Mouse (Mus musculus): Measurements from ENCODE around the gene Adgre5.

The Adgre5 gene

DNA sequence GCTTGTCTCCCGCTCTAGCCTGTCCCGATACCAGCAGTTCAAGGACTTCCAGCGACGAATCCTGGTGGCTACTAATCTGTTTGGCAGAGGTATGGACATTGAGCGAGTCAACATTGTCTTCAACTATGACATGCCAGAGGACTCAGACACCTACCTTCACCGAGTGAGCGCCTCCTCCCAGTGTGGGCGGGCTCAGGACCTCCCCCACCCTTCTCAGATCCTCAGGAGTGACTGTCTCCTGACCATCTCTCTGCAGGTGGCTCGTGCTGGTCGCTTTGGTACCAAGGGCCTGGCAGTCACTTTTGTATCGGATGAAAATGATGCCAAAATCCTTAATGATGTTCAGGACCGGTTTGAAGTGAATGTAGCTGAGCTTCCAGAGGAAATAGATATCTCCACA, 18.5 kb downstream of the Adgre5 start:
- no peak for DNase-seq (ENCODE audit: low spot score)

DNA sequence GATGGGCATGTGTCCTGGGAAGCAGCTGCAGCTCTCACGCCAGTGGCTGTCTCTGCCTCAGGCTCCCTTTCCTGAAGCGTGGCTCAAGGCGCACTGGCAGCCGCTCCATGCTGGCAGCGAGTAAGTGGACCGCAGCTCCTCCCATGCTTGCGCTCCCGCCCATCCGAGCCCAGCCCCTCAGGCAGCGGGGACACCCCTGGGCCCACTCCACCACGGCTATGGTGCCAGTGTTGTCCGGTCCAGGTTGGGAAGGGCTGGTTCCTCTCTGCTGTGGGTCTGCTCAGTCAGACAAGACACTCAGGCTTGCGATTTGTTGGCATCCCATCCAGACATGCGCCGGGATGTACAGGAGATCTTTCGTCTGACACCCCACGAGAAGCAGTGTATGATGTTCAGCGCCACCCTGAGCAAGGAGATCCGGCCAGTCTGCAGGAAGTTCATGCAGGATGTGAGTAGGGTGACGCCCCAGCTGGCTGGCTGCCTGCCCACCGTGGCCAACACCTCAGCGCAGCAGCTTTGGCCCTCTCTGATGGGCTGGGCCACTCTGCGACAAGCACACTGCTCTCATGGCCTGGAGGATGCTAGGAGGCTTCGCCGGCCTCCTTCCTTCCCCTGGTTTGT, 19.6 kb downstream of the Adgre5 start:
- peak; percentile 85 for DNase-seq (ENCODE audit: low spot score)

DNA sequence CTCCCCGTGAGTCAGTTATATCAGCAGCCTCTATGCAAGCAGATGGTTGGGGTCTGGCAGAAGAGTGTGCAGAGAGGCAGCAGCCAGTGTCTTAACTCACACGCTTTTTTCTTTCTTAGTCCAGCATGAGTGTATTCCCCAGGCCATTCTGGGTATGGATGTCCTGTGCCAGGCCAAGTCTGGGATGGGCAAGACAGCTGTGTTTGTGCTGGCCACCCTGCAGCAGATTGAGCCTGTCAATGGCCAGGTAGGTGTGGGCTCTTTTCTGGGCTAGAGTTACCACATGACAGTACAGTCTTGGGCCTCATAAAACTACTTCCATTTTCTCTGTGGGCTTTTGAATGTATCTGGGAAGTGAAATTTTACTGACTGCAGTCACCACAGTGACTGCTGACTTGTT, 21.4 kb downstream of the Adgre5 start:
- no peak for DNase-seq (ENCODE audit: low spot score)

DNA sequence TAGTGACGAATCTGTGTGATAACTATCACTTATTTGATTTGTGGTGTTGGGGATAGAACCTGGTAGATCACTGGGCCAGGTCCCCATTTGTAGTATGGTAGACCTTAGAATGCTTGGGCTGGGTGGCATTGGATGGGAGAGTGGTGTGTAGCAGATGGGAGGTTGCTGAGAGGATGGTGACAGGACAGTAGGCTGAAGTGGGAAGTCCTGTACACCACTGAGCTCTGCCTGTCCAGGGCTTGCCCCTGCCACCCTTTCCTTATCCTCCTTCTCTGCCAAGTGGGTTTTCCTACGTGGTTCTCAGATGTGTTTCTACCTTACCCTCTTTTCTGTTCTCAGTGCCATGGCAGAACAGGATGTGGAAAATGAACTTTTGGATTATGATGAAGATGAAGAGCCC, 22.1 kb downstream of the Adgre5 start:
- no peak for DNase-seq (ENCODE audit: low spot score)

DNA sequence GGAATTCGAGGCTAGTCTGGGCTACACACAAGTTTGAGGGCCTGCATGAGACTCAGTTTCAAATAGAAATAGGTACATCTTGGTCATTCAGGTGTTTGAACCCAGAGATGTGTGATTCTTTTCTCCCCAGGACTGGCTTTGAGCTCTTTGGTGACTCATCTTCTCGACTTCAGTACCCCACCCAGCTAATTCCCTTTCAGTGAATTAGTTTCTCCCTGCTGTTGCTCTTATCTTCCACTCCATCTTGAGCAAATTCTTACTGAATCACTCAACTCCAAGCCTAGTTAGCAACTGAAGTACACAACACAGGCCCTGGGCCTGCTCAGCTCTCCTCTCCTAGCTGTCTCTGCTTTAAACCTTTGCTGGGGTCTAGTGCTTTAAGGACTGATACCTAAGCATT, 24.6 kb downstream of the Adgre5 start:
- DNase-seq (ENCODE audit: low spot score): no peak

DNA sequence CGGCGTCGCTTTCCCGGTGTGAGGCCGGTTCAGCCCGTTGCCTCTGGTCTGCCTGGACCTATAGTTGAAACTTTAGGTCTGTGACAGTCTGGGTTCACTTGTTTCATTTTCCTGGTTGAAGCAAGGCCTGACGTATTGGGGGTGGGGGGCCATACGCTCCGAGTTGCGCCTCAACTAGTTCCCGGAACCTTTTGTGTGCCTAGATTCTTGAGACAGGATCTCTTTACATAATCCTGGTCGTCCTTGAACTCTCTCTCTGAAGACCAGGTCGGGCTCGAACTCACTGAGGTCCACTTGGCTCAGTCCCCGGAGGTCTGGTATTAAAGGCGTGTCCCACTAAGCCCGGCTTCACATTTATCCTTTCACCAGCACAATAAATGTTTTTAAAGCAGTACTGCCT, 25.4 kb downstream of the Adgre5 start:
- no peak for DNase-seq (ENCODE audit: low spot score)

DNA sequence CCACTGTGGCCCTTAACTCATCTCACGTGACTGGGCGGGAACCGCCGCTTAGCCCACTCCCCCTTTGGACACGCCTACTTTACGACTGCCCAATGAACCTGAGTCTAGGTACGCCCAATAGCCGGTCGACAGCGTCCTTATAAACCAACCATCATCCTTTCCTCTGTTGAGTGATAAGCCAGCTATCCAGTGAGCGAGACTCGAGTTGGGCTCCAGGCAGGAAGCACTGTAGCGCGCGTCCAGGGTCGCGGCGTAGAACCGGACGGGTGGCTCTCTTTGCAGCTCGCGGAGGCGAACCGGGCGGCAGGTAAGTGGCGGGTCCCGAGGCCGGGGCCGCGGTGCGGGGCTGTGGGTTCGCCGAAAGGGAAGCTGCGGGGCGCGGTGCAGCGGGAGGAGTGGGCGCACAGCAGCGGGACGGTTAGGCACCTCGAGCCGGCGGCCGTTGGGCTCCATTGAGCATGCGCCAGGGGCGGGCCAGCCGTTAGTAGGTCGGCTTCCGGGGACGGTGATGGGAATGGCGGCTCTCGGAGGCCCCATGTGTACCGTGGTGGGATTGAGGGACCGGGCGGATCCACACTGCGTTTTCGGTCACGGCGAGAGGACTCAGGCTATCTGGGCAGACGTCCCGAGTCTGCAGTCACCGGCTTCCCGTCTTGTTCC, 26.0 kb downstream of the Adgre5 start, which contains the start of gene Ddx39:
Gene Ddx39 (plus strand): TSS at position 147 of the 660 bp plus-strand sequence.
- peak; percentile 99 for DNase-seq (ENCODE audit: low spot score)

DNA sequence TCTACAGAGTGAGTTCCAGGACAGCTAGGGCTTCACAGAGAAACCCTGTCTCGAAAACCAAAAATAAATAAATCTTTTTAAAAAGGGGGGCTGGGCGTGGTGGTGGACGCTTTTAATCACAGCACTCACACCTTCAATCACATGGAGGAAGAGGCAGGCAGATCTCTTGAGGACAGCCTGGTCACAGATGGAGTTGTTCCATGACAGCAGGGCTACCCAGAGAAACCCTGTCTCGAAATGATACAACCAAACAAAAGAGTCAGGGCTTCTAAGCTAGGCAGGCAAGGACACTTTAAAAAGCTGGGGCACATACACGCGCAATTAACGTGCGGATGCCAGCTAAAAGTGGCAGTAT, 26.5 kb downstream of the Adgre5 start:
- DNase-seq (ENCODE audit: low spot score): no peak

DNA sequence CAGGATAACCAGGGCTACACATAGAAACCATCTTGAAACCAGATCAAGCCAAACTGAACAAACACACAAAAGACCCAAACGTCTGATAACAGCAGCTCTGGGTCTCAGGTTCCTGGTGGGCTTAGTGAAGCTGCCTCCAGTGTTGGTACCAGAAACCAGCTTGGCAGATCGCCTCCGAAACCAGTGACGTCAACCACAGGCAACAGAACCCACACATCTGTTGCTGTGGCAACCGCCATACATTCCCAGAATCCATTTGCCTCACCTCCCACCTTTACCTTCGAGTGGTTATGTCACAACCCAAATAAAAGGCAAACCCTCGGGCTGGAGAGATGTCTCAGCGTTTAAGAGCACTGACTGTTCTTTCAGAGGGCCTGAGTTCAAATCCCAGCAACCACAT, 33.6 kb downstream of the Adgre5 start:
- DNase-seq (ENCODE audit: low spot score): no peak

DNA sequence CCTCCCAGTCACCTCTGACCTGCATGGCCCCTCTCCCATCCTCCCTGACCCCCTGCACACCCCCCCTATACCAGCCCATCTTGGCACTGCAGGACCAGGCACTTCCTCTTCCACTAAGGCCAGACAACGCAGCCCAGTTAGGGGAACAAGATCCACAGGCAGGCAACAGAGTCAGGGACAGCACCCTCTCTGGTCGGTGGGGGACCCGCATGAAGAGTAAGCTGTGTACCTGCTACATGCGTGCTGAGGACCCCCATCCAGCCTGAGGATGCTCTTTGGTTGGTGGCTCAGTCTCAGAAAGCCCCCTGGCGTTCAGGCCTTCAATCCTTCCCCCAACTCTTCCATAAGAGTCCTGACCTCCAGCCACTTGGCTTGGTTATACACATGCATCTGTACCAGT, 34.7 kb downstream of the Adgre5 start:
- no peak for DNase-seq (ENCODE audit: low spot score)

DNA sequence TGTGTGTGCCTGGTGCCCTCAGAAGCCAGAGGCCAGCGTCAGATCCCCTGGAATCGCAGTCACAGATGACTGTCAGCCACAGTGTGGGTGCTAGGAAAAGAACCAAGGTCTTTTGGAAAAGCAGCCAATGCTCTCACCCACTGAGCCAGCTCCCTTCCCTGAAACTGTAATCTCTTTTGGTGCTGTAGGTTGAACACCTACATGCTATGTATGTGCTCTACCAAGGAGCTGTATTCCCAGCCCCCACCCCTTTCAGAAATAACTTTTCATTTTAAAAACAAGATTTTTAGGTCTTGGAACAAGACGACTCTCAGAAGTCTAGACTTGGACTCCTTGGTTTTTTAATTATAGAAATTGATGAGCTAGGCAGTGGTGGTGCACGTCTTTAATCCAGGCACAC, 37.7 kb downstream of the Adgre5 start:
- DNase-seq (ENCODE audit: low spot score): no peak

DNA sequence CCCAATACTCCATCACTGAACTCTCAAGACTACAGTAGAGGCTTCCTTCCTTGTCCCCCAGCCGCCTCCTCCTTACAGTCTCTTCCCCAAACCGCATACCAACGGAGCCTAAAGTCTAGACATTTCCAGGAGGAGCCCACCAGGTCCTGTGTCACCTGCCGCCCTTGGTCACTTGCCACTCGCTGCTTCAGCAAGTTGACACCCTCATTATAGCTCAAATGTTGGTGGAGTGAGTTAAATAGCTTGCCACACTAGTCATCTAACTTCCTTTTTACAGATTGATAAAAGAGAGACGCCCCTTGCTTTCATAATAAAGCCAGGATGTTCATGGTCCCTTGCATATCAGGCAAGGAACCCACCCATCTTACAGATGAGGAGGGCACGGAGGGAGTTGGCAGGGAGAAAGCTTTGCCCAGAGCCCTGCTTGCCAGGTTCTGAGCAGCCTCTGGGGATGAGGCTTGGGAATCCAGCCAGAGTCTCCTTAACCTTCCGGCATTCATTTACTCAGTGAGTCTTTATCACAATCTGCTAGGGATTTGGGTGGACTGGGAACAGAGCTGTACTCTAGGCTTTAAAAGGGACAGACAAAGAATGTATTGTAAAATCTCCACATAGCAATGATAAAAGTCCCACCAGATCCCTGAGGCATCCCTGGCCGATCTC, 40.6 kb downstream of the Adgre5 start:
- no peak for DNase-seq (ENCODE audit: low spot score)

DNA sequence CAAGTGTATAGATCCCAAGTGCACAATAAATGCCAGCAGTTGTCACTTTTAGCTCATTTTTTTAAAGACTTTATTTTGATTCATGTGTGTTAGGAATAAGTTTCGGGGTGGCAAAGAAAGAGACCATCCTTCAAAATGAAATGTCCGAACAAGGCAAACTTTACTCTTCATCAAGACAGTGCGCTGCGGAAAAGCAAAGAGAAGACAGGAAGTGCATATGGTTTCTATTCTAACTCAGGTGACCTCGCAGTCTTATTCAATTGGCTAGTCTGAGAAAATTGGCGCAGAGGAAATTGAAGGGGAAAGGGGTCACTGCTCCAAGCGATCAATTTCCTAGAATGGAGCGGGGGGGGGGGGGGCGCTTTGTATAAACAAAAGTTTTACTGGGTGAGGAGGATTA, 41.6 kb downstream of the Adgre5 start:
- DNase-seq (ENCODE audit: low spot score): peak; percentile 27

DNA sequence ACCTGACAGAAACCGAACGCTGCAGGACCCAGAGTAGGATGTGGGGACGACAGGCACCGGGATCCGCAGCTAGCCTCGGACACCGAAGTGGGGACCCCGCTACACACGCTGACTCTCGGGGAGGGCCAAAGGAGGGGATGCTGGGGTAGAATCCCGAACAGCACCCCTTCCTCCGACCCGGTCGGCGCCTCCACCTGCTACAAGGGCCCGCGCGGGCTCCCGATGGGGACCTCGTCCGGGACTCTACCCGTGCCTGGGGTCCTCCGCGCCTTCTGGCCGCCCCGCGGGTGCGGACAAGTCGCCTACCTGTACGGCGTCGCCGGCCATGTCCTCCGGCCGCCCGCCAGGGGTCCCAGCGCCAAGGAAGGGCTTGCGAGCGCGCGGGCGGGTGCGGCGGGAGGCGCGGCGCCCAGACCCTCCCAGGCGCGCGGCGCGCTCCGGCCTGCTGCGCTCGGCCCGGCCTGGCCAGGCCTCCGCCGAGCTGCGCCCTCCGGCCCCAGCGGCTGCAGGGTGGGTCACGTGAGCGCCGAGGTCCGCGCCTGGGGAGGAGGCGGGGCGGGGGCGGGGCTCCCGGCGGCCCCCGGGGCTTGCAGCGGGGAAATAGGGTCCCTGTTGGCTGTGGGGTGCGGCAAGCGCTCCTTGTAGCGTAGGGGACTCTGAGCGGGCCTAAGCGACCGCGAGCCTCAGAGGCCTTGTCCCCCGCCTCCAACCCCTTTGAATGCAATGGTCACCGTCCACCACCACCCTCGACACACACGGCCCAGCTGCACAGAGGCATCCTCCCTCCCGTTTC, 42.3 kb downstream of the Adgre5 start, which contains the start of gene Pkn1:
Gene Pkn1 (minus strand): TSS at position 519 of the 793 bp plus-strand sequence.
- peak; percentile 78 for DNase-seq (ENCODE audit: low spot score)

DNA sequence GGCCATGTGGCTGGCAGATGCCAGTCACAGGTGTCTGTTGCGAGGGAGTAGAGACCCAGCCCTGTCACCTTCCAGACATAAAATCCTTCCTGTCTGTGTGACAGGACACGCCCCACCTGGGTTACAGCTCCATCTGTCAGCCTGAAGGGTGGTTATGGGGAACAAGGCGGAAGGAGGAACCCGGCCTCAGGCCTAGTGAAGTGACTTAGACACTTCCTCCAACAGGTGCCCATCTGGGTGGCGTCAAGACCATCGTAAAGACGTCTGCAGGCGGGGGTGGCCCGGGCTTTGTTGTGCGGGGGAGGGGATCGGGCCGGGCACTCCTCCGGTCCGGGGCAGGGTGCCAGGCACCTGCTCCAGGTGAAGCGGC, 42.9 kb downstream of the Adgre5 start:
- peak; percentile 74 for DNase-seq (ENCODE audit: low spot score)

DNA sequence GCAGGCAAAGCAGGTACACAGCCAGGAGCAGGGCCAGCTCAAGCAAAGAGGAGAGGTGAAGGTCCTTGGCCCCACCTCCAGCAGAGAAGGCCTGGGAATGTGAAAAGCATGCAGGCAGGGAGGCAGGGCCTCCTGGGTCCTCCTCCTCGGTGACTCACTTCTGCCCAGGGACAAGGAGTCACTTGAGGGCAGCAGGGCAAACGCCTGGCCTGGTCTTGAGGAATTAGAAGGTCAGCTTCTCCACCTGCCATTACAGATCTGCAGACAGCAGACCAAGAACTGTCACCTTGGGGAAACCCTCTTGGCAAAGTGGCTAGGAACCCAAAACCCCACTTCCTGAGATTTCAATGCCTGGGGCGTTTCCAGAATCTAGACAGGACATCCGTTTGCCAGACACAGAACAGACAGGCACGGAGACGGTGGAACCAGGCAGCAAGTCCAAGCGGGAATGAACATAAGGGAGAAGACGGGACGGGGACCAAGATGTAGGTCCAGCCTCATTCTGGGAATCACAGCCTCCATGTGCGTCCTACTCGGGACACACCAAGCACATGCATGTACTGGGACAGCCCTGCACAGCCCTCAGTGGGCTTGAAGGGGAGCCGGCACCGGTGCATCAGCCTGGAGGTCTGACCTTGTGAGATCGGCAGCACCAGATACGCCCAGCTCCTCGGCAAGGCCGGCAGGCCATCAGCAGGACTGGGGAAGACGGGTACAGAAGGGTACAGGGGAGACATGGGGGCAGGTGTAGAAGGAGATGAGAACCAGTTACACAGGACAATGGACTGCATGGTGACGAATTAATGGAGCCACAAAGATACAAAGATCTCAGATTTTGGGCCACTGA, 43.5 kb downstream of the Adgre5 start:
- peak; percentile 87 for DNase-seq (ENCODE audit: low spot score)

DNA sequence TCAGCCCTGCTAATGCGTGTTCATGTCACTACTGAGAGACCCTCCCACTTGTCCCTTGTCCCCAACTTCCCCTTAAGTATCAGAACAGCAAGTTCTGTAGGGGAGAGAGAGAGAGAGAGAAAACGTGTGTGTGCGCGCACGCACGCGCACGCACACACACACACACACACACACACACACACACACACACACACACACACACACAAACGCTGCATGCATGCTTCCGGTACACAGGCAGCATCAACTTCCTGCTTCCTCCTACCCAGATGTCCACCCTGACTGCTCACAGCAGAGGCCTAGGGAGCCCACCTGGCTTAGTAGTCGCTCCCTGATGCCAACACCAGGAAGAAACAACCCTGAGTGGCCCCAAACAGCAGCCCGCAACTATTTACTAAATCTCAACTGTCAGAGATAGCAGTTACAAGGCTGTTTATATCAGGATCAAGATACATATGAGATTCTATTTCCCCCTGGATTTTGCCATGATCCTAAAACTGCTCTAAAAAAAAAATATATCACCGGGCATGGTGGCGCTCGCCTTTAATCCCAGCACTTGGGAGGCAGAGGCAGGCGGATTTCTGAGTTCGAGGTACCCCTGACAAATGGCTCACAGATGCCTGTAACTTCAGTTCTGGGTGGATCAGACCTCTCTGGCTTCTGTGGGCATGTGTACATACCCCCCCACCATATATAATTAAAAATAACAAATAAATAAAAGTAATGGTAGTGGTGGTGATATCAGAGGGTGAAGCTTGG, 45.6 kb downstream of the Adgre5 start:
- DNase-seq (ENCODE audit: low spot score): peak; percentile 23

DNA sequence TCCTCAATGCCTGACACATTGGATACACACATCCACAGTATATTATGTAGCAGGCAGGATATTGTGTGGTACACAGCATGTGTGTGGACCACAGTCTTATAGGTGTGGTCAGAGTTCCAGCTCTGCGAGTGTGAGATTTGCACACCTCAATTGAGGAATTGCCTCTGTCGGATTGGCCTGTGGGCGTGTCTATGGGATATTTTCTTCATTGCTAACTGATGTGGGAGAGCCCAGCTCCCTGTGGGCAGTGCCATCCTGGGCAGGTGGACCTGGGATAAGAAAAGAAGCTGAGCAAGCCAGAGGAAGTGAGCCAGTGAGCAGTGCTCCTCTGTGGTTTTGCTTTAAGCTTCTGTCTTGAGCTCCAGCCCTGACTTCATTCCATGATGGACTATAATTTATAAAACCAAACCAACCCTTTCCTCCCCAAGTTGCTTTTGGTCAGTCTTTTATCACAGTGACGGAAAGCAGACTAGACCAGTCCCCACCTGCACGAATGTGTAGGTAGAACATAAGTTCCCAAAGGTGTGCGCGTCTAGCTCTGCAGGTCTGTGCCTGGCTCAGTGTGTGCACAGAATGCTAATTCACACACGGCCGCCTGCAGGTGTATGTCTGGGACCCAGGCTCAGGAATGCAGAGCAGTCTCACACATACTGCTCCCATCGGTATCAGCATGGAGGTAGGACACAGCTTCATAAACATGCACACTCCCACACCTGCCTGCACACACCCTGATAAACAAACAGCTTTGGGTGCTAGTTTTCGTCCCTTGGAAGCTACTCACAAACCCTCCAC, 46.6 kb downstream of the Adgre5 start:
- DNase-seq (ENCODE audit: low spot score): no peak

DNA sequence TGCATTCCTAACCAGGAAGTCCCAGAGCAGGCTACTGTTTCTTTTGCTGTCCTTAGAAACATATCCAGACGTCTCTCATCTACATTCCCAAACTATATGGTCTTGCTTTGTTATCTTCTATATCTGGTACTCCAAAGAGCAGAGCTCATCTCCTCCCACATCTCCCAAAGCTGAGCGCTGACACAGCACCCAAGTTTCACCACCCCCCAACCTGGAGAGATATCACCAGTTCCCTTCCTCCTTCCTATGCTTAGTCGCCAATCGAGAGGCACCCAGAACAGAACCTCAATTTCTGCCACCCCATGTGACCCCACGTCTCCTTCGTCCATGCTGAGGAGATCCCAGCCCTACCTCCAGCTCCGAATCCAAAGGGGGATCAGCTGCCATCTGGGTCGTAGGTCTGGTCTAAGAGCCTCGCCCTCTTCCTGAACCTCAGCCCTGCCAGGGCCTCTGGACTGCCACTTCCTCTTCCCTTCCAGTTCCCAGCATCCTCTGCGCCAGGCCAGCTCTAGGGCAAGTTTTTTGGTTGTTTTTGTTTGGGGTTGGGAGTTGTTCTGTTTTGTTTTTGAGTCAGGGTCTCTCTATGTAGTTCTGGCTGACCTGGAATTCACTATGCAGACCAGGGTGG, 47.4 kb downstream of the Adgre5 start:
- peak; percentile 37 for DNase-seq (ENCODE audit: low spot score)

DNA sequence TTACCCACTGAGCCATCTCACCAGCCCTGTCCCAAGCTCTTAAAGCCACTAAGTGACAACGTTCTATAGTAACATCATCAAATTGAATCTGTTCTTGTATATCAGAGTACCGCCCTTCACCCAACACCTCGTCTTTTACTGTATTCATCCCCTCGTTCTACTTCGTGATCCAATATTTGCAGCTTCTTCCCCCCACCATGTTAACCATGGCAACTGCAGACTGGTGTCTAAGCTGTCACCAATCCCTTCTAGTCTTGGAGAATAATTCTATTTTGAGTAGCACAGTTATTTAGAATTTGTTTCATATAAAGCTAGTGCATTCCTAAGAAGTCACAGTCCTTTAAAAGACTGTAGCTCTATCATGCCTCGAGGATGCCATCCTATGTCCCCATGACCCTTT, 51.9 kb downstream of the Adgre5 start:
- DNase-seq (ENCODE audit: low spot score): no peak
